Mouse (Mus musculus): ENCODE measurements at regions not wholly inside any gene's neighbourhood (a gene's known extent, or its start where the extent isn't known, plus 50 kb on each side); places are given as distances from the start of the nearest gene placed in this dataset.

DNA sequence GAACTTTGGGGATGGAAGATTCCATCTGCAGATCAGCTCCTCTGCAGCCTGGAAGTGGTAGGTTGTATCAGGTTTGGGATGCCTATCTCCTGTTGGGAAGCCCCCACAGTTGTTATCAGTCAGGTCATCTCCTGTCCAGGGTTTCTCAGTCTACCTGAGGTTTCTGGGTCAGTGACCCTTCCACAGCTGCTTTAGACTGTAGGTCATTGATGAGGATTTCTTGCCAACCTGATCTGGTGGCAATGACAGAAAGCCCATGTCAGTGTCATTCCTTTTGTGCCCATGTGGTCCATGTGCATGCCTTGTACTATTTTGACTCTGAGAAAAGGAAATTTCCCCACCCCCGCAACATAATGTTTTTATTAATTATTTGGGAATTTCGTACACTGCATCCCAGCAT is 64.8 kb upstream of the Rnf24 start:
- no peak for TF ChIP-seq CTCF (IDR thresholded peaks at IDR 0.05; ENCODE audit: borderline replicate concordance, control insufficient read depth, extremely low read depth, insufficient read depth, low read length, poor library complexity)
- no peak for TF ChIP-seq POLR2A (IDR thresholded peaks at IDR 0.05; ENCODE audit: control insufficient read depth, extremely low read depth, insufficient read depth, low read length, poor library complexity)

Data from thymus, adult 2 months (tissue).